Mouse (Mus musculus) fibroblast of lung, adult 2 months (primary cell): Measurements from ENCODE around the gene Gm14325.
"Not testable (repeated sequence)": the region's sequence is repeated elsewhere in the genome, so short reads cannot be mapped to it uniquely, and the experiment has no call there.

ENCODE experiments used
- DNase-seq: peaks from one replicate; pipeline ENCODE4 v3.0.0-alpha.2; 2011; ENCODE audit warnings: low read depth

Gene Gm14325

GRCm38 (mm10) chr2:177839901-177840663 is at the start of gene Gm14325:
Gene Gm14325, minus strand, starts transcription at chr2:177840336.
- not testable (repeated sequence) for DNase-seq

- not testable (repeated sequence) for DNase-seq
Observed at GRCm38 (mm10) chr2:177887743-177888142, 47.6 kb upstream of the Gm14325 start.

GRCm38 (mm10) chr2:177862254-177862653 is 22.1 kb upstream of the Gm14325 start:
- not testable (repeated sequence) for DNase-seq

GRCm38 (mm10) chr2:177843666-177844065 is 3.5 kb upstream of the Gm14325 start:
- DNase-seq: not testable (repeated sequence)

GRCm38 (mm10) chr2:177836756-177837155 is 3.4 kb downstream of the Gm14325 start:
- not testable (repeated sequence) for DNase-seq

GRCm38 (mm10) chr2:177835733-177836536 is 4.2 kb downstream of the Gm14325 start:
- DNase-seq: not testable (repeated sequence)

- DNase-seq: not testable (repeated sequence)
Observed at GRCm38 (mm10) chr2:177821952-177822351, 18.2 kb downstream of the Gm14325 start.

GRCm38 (mm10) chr2:177806170-177806569 is 34.0 kb downstream of the Gm14325 start:
- DNase-seq: not testable (repeated sequence)

GRCm38 (mm10) chr2:177787351-177787750 is 52.8 kb downstream of the Gm14325 start:
- DNase-seq: not testable (repeated sequence)
